Mouse (Mus musculus) liver, postnatal 0 days (tissue): ENCODE results near the gene Spg7.

Experiments
- CTCF ChIP-seq: sonication (generic); IDR thresholded peaks from 2 replicates; pipeline ENCODE4 v1.5.1; 2016; ENCODE audit warnings: antibody characterized with exemption, low read depth
- EP300 ChIP-seq: IDR thresholded peaks from 2 replicates; pipeline ENCODE4 v1.6.1; 2016; ENCODE audit warnings: antibody characterized with exemption, low read depth, mild to moderate bottlenecking

DNA sequence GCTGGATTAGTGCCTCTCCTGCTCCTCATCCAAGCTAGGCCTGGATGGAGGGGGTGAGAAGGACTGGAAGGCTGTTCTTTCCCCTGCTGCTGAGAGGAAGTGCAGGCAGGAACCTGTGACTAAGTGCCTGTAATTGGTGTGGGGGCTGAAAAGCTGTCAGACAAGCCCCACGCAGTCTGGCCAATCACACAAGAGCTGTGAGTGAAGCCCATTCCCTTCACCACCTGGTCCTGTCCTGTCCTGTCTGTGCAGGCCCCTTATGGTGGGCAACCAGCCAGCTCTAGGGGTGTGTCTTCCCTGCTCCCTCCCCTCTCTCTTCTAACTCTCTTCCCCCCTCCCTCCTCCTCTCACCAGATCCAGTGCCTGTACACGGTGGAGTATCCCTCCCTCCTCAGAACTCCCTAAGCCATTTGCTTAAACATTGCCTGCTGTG is 74.9 kb downstream of the Spg7 start:
- TF ChIP-seq CTCF, result no peak
- no peak for TF ChIP-seq EP300
